9 mouse cellular contexts compared by ENCODE assay signal in the genomic region with DNA sequence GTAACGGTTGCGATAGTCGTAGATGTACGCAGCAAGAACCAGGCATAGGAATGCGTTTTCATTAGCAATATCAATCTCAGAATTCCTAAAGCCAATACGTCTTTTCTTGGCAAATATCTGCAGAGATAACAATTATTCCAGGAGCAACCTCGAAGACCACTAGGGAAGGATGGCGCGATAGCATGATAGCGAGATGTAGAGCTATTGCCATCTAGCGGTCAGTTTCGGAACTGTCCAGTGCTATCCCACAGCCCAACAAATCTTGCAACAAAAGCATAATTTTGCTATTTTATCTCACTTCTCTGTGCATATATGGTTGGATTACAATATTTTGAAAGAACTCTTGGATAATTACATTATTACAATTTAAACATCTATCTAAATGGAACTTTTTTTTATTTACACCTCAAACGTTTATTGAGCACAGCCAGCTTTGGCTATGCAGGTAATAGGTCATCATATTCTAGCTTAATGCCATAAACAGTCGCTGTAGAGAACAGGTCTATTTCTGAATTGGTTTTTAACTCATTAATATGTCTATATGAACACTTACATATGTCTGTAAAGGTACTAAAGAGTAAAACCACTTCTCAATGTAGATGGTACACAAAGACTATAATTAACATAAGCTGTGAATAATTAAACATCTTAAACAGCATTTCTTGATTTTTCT.
DNase-seq lines count a peak whose midpoint lies in the region; ATAC-seq and TF ChIP-seq lines count a peak whose summit lies in the region.
"Had no signal": no experiment of that assay in that cellular context is flagged by ENCODE, and none has a peak within 500 bp of the region (broad histone marks: within the 10 kb centered on the region; RNA-seq: fewer than 3 reads in every experiment).

No protein-coding gene starts in this region.

- peak; percentile 91; the same call in 1 of the 2 replicates for ATAC-seq in frontal cortex, adult (ENCODE audit: low TSS enrichment)
- ATAC-seq in kidney, postnatal 0 days (replicated peaks; ENCODE audit: low FRiP score, low read depth): no peak
- no peak for ATAC-seq in liver, postnatal 0 days
- no peak for ATAC-seq in activated CD4-positive, CD25-positive, alpha-beta regulatory T cell, adult 4 months

- H3K4me2 ChIP-seq in kidney, postnatal 0 days (ENCODE audit: low read length): no peak overlapping the region
- no peak overlapping the region for H3K4me2 ChIP-seq in liver, postnatal 0 days (ENCODE audit: low read depth, low read length)
- H3K4me2 ChIP-seq: limb, embryonic 15.5 days had no signal

- H3K27ac ChIP-seq in ES-E14 (ENCODE audit: insufficient read depth, low read depth, low read length, poor library complexity, severe bottlenecking): no peak overlapping the region
- no peak overlapping the region for H3K27ac ChIP-seq in cerebellum, adult 2 months (ENCODE audit: insufficient read depth, low read length)
- no peak overlapping the region for H3K27ac ChIP-seq in kidney, postnatal 0 days
- no peak overlapping the region for H3K27ac ChIP-seq in liver, postnatal 0 days (ENCODE audit: low read depth)
- H3K27ac ChIP-seq: limb, embryonic 15.5 days had no signal

- no peak for TF ChIP-seq POLR2A in cerebellum, adult 2 months (IDR thresholded peaks at IDR 0.05; ENCODE audit: borderline replicate concordance, insufficient read depth, low read length)

- DNase-seq in 416B (ENCODE audit: low read depth) (peak; percentile 65), ES-E14 (ENCODE audit: low read depth, low spot score) (peak; percentile 38)
- DNase-seq in cerebellum, adult 2 months: peak; percentile 23 to 48
- DNase-seq in kidney, postnatal 0 days (ENCODE audit: low spot score): peak; percentile 81
- peak; percentile 57 for DNase-seq in liver, postnatal 0 days
- peak; percentile 47 for DNase-seq in ovary, postnatal 14 days (ENCODE audit: low spot score)

- TF ChIP-seq CTCF in cerebellum, adult 2 months (IDR thresholded peaks at IDR 0.05; ENCODE audit: borderline replicate concordance, insufficient read depth, low read depth, low read length): peak; percentile 89
- peak; percentile 97 for TF ChIP-seq CTCF in kidney, postnatal 0 days (IDR thresholded peaks at IDR 0.05; ENCODE audit: low read depth)
- TF ChIP-seq CTCF in liver, postnatal 0 days (IDR thresholded peaks at IDR 0.05; ENCODE audit: low read depth): peak; percentile 89

- no peaks in the 10 kb centered on the region for H3K4me1 ChIP-seq in ES-E14 (ENCODE audit: control insufficient read depth in 2 of 2, insufficient read depth in 2 of 2, low read length in 2 of 2, poor library complexity in 1 of 2)
- no peaks in the 10 kb centered on the region for H3K4me1 ChIP-seq in cerebellum, adult 2 months (ENCODE audit: control insufficient read depth, insufficient read depth, low read length)
- H3K4me1 ChIP-seq in kidney, postnatal 0 days (replicated peaks; ENCODE audit: insufficient read depth, low read length): no peaks in the 10 kb centered on the region
- no peaks in the 10 kb centered on the region for H3K4me1 ChIP-seq in liver, postnatal 0 days (ENCODE audit: insufficient read depth)
- H3K4me1 ChIP-seq: limb, embryonic 15.5 days had no signal

- in situ Hi-C loops in ES-E14 (cut with MboI; ENCODE audit: low sequenced_read_pairs in 2 of 2, unreplicated experiment in 2 of 2): no loop called here

- no peaks in the 10 kb centered on the region for H3K36me3 ChIP-seq in ES-E14 (ENCODE audit: control insufficient read depth, insufficient read depth, low read length, poor library complexity, severe bottlenecking)
- no peaks in the 10 kb centered on the region for H3K36me3 ChIP-seq in kidney, postnatal 0 days (ENCODE audit: insufficient read depth, low read length)
- no peaks in the 10 kb centered on the region for H3K36me3 ChIP-seq in liver, postnatal 0 days (replicated peaks; ENCODE audit: insufficient read depth, low read length)
- H3K36me3 ChIP-seq: limb, embryonic 15.5 days had no signal

- no peak overlapping the region for H3K4me3 ChIP-seq in ES-E14 (ENCODE audit: insufficient read depth in 1 of 2, low read depth in 1 of 2, low read length in 2 of 2, poor library complexity in 1 of 2, severe bottlenecking in 1 of 2)
- no peak overlapping the region for H3K4me3 ChIP-seq in cerebellum, adult 2 months (replicated peaks; ENCODE audit: insufficient read depth, low read depth, low read length)
- no peak overlapping the region for H3K4me3 ChIP-seq in kidney, postnatal 0 days (replicated peaks; ENCODE audit: low read depth, low read length)
- no peak overlapping the region for H3K4me3 ChIP-seq in liver, postnatal 0 days (ENCODE audit: low read depth, low read length)
- H3K4me3 ChIP-seq: limb, embryonic 15.5 days had no signal

- H3K9ac ChIP-seq in ES-E14 (ENCODE audit: insufficient read depth, low read depth, low read length, poor library complexity, severe bottlenecking): no peak overlapping the region
- H3K9ac ChIP-seq in kidney, postnatal 0 days (ENCODE audit: low read depth, low read length): no peak overlapping the region
- H3K9ac ChIP-seq in liver, postnatal 0 days (replicated peaks): no peak overlapping the region
- H3K9ac ChIP-seq: limb, embryonic 15.5 days had no signal

- WGBS in cerebellum, adult 2 months: 28% methylated on average over 14 of the region's 14 CpGs
- WGBS in kidney, postnatal 0 days: 31% methylated on average over 14 of the region's 14 CpGs
- WGBS in liver, postnatal 0 days (ENCODE audit: insufficient replicate concordance): 28% methylated on average over 14 of the region's 14 CpGs

- no peaks in the 10 kb centered on the region for H3K27me3 ChIP-seq in cerebellum, adult 2 months (ENCODE audit: control insufficient read depth, insufficient read depth, low read length)
- H3K27me3 ChIP-seq in kidney, postnatal 0 days (ENCODE audit: insufficient read depth, low read length): no peaks in the 10 kb centered on the region
- no peaks in the 10 kb centered on the region for H3K27me3 ChIP-seq in liver, postnatal 0 days (ENCODE audit: insufficient read depth, low read length)
- H3K27me3 ChIP-seq: limb, embryonic 15.5 days had no signal

- no peaks in the 10 kb centered on the region for H3K9me3 ChIP-seq in ES-E14 (ENCODE audit: control insufficient read depth, insufficient read depth, low read depth, low read length)
- H3K9me3 ChIP-seq in kidney, postnatal 0 days (replicated peaks; ENCODE audit: low read length): no peaks in the 10 kb centered on the region
- no peaks in the 10 kb centered on the region for H3K9me3 ChIP-seq in liver, postnatal 0 days (ENCODE audit: low read length)
- H3K9me3 ChIP-seq: limb, embryonic 15.5 days had no signal

- no peak for TF ChIP-seq EP300 in liver, postnatal 0 days (IDR thresholded peaks at IDR 0.05; ENCODE audit: low read depth)

TF ChIP-seq in ES-E14, 5 proteins besides CTCF, POLR2A, EP300 and RAD21:
- TF ChIP-seq ZC3H11A (IDR thresholded peaks at IDR 0.05; ENCODE audit: borderline replicate concordance, low read depth, low read length) (peak; percentile 66; the same call in 1 of the 2 replicates), ZNF384 (IDR thresholded peaks at IDR 0.05; ENCODE audit: low read depth, low read length) (no peak)
